Mouse (Mus musculus) layer of hippocampus, postnatal 25 days (tissue): ENCODE measurements around the gene Pmpcb. TPM values are rescaled to one million over a fixed set of nuclear protein-coding genes. Genes with fewer than 3 reads are reported as not detected.
"Not testable (repeated sequence)": the region's sequence is repeated elsewhere in the genome, so short reads cannot be mapped to it uniquely, and the experiment has no call there.

Source experiments
- DNase-seq, 2 experiments: peaks; one replicate each; pipeline ENCODE4 v3.0.0; 2022; ENCODE audit warnings: mixed read lengths in 2 of 2, low spot score in 1 of 2; ENCODE audit errors: extremely low spot score in 1 of 2
- total RNA-seq, 2 experiments: library from RNA; stranded (reverse); gene quantifications; 2 replicates each; pipeline ENCODE4 v1.2.3; 2021

Pmpcb gene
- total RNA-seq, result 10 to 100 TPM; 70.7 to 75.8 TPM

GRCm38 (mm10) chr5:21736956-21737585, at the start of gene Pmpcb:
Gene Pmpcb (plus strand): TSS chr5:21737141.
- DNase-seq, result peak; percentile 82 to 88

DNA sequence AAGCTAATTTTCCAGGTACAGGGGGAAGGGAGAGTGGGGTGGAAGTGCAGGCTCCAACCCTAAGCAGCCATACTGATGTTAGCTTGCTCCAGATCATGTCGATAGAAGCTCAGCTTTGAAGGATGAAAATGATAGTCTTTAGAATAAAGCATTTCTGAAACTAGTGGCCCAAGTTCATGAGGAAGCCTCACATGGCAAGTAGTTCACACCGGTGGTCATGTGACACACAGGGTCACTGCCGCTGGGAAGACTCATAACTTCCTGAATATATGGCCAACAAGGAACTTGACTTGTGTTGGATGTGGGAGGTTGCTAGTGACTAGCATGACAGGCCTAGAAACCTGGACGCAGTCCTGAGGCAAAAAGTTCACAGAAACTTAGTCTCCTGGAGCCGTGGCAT, 44.7 kb upstream of the Pmpcb start:
- DNase-seq, result no peak

DNA sequence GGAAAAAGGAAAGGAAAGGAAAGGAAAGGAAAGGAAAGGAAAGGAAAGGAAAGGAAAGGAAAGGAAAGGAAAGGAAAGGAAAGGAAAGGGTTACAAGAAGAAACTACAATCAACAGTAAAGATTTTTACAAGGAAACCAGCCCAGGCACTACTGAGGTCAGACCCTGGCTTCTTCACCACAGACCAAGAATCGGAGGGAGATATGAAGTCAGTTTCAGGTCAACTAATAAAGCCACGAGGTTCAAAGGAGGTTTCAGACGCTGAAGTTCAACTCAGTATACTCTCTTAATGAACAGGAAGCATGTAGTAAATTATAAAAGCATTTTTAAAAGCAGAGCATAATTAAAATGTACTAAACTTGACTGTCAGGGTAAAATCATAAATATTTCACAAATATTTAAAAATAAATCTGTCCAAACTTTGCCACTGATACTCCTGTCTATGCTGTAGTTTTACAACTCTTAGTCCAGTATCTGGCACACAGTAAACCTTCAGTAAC, 43.5 kb upstream of the Pmpcb start:
- no peak for DNase-seq

DNA sequence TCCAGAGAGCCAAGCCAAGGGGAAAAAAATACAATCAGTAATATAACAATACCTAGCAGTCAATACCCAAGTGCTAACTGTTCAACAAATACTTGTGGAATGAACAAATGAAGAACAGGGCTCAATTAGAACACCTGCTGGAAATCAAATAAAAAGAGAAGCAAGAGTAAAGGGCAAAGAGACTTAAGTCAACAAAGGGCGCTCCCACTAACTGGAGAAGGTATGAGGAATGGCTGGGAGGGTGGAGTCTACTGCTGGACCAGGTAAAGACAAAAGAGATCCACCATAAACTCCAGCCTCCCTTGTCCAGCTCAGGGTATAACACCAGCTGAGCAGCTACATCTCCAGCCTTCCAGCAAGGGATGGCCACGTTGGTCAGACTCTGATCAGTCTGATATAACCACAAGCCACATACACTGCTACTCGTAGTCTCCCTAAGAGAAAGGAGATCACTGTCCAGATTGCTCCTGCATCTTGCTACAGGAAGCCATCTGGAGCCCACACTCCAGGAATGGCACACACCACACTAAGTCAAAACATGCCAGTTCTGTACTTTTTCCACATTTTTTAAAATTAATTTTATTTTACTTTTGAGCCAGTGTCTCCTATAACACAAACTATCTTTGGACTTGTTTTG, 42.0 kb upstream of the Pmpcb start:
- DNase-seq, result no peak

GRCm38 (mm10) chr5:21699555-21699954, 37.4 kb upstream of the Pmpcb start:
- DNase-seq, result not testable (repeated sequence)

DNA sequence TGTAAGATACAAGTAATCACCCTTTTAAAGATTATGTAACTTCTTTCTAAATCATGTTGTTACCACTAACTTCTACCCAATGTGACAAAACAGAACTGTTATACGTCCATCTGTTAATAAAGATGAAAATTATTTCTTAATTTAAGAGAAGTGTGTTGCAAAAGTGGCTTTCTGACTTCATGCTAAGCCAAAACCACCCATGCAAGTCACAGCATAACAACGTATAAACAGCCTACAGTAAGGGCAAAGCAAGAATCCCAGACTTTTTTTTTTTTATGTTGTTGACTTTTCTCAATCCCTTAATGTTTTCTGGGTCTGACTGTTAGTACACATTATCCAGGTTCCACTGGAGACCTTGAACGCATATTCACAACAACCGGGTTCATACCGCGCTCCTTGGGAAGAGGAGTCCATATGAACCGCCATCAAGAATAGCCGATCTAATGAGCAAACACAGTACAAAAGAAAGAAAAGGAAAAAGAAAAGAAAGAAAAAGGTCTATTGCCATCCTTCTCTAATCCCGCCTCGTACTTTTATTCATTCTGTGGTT, 36.6 kb upstream of the Pmpcb start:
- DNase-seq, result no peak

GRCm38 (mm10) chr5:21700934-21701333, 36.0 kb upstream of the Pmpcb start:
- DNase-seq, result no peak

DNA sequence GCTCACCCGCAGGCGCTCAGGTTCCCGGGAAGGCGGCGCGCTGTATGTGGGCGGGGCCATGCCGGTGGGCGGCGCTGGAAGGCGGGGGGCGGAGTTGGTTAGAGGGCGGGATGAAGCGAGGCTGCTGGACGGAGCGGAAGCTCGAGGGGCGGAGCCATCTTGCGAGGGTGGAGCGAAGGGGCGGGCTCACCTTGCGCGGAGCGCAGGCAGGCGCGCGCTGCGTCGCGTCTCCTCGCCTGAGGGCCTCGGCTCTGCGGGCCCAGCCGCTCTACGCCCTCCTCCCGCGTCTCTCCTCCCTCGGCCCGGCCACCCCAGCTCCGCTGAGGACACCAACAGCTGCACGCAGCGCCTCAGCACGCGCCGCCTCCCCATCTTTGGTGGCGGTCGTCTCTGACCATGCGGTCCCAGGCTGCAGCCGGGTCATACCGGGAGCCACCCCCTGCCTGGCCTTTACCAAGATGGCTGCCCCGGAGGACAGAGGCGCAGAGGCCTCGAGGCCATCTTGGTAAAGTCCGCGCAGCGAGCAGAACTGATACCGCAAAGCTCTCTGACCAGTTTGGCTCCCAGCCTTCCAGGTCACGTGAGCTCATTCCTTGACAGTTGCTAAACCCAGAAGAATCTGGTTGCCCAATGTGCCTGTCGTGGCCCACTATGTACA, 35.5 kb upstream of the Pmpcb start, which contains the start of gene Napepld:
Napepld (minus strand) TSS at position 46 of the 658 bp plus-strand sequence.
- peak; percentile 94 to 99 for DNase-seq

- no peak for DNase-seq
These were observed 35.0 kb upstream of the Pmpcb start for GRCm38 (mm10) chr5:21702009-21702364.

DNA sequence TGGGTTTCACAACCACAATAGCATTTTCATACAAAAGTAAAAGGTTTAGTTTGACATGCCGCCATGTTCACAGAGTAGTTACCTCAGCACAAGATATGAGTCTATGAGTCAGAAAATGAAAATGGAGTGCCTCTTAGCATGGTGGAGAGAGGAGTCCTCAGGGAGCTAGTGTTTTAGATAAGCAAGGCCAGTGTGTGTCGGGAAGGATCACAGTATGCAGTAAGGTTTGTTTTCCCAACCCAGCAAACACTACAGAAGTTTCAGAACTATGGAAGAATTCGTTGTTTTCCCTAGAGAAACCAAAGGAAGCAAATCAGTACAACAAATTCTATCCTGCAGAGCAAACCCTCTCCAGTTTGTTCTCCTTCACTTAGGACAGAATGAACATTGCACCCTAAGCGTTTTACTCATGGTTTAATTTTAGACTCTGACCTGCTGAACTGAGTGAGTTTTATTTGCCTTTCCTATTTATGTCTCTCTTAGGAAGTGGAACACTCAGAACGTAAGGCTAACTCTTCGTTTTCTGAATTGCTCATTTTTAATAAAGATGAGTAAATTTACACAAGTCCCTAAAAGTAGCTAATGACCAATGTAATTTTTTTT, 34.0 kb upstream of the Pmpcb start:
- DNase-seq, result no peak

DNA sequence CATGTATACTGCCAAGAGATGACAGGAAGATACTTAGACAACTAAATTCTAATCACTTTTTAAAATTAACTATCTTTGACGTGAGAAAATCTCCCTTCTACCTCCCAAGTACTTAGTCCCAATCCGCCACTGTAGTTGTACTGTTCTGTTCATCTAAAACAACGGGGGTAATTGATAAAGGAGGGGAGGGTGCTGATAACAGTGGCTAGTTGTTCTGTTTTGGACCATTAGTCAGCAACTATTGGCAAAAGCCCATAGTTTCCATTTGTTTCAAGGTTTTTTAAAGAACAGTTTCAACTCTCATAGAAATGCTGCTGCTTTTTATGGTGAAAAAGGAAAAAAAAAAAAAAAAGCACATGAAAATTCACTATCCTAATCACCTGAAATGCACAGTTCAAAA, 33.2 kb upstream of the Pmpcb start:
- no peak for DNase-seq

GRCm38 (mm10) chr5:21706546-21706945, 30.4 kb upstream of the Pmpcb start:
- no peak for DNase-seq

GRCm38 (mm10) chr5:21708011-21708410, 28.9 kb upstream of the Pmpcb start:
- DNase-seq, result not testable (repeated sequence)

DNA sequence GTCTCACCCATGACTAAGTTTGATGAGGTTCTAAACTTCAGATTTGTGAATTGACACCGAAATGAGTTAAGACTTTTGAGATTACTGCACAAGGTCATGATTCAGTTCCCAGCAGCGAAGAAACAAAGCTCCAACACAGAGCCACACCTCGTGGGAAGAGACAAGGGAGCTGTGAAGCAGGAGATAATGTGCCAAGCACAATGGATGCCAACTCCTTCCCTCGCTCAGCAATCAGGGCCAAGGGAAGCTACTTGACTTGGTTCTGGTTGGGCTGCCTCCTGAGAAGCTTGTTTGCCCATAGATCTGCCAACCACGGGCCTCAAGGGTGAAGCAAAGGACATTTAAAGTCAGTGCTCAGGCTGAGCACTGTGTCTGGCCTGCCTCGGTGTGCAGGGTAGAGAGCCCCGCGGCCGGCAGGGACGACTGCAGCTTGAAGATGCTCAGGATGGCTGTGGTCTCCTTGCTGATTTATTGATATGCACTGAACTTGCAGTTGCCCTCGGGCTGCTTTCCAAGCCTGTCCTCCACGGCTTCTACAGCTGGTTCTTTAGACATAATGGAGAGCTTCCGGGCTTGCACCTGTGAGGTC, 24.7 kb upstream of the Pmpcb start:
- no peak for DNase-seq

GRCm38 (mm10) chr5:21714447-21714846, 22.5 kb upstream of the Pmpcb start:
- DNase-seq, result no peak

GRCm38 (mm10) chr5:21717165-21717715, 19.7 kb upstream of the Pmpcb start:
- DNase-seq, result no peak

DNA sequence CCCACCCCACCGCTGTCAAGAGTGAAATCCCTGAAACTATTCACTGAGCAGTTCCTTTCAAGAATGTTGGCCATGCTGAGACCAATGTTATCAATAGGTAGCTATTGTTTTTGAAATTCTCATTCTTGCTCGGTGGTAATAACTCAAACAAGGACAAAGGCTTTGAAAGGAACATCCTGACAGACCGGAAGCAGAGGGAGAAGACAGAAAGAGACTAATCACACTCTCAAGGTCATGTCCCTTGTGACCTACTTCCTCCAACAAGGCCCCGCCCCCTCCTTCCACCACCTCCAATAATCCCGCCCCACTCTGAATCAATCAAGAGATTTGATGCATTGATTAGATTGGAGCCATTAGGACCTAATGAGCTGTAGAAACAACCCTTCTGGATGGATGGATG, 18.4 kb upstream of the Pmpcb start:
- no peak for DNase-seq

GRCm38 (mm10) chr5:21719209-21719608, 17.7 kb upstream of the Pmpcb start:
- no peak for DNase-seq

GRCm38 (mm10) chr5:21724427-21724826, 12.5 kb upstream of the Pmpcb start:
- DNase-seq, result no peak

GRCm38 (mm10) chr5:21724872-21725271, 12.1 kb upstream of the Pmpcb start:
- no peak for DNase-seq
